Mouse (Mus musculus): Measurements from ENCODE around the gene Knop1. TPM values are rescaled to one million over a fixed set of nuclear protein-coding genes. Genes with fewer than 3 reads are reported as not detected.

The Knop1 gene
- polyA plus RNA-seq (2015; fragmentation: Nextera tagmentation; extraction: Ambion mirVana) = 76.1 and 82.1 TPM in 2 replicates

DNA sequence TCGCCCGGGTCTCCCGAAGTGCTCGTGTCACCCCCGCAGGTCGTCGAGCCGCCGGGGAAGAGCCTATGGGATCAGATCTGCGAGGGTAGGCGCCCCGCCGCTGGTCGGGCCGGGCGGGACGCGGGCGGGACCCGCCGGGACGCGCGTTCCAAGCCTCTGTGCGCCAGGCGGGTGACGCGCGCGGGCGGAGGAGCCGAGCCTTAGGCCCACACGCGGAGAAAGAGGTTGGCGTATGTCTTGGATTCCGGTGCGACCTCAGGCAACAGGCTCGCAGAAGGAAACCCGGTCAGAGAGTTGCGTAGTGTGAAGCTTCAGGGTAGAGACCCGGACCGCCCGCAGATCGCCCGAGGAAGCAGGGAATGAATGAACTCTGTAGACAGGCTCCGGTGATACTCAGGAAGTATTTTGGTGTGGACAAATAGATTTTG is at the start of gene Knop1:
TSS of gene Knop1 (minus strand) at position 378 of the 428 bp plus-strand sequence.
- Histone ChIP-seq H3K27me3 (no peaks in the 10 kb centered on the region), H3K27ac (peak within 1 kb of the TSS; percentile 63), H3K4me1 (peaks cover 23% of the 10 kb centered on the region), H3K9ac (peak within 1 kb of the TSS; percentile 77), H3K36me3 (peaks cover 22% of the 10 kb centered on the region), H3K9me3 (no peaks in the 10 kb centered on the region), H3K4me3 (peak within 1 kb of the TSS; percentile 75), H3K4me2 (peak within 1 kb of the TSS; percentile 76)
- WGBS = under 1% methylated on average over 46 of the region's 46 CpGs
- peak; percentile 75 for ATAC-seq (ENCODE audit: borderline replicate concordance, extremely low read depth, low FRiP score, low TSS enrichment)

DNA sequence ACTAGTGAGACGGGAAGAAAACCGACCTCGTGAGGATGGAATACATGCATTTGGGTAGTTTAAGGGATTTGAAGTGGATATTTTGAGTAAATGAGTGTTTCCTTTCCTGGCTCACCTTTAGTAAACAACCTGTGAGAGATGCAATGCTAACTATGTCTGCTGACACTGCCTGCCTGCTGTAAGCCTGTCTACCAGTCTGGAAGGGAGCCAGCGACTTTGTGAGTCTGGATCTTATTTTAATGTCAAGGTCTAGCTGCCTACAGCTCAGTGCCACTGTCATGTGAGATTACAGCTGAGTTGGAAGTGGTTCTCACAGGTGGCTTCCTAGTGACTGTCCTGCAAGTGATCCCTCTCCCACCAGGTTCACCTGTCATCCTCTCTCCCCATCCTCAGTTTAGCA is 48.5 kb upstream of the Knop1 start:
- Histone ChIP-seq H3K27ac (no peak overlapping the region), H3K4me1 (peaks cover 15% of the 10 kb centered on the region), H3K4me2 (no peak overlapping the region), H3K27me3 (no peaks in the 10 kb centered on the region), H3K9ac (no peak overlapping the region), H3K4me3 (no peak overlapping the region), H3K9me3 (no peaks in the 10 kb centered on the region), H3K36me3 (no peaks in the 10 kb centered on the region)
- WGBS = 76% methylated on average over 4 of the region's 4 CpGs
- ATAC-seq (ENCODE audit: borderline replicate concordance, extremely low read depth, low FRiP score, low TSS enrichment) = no peak

- Histone ChIP-seq H3K9ac (no peak overlapping the region), H3K27me3 (no peaks in the 10 kb centered on the region), H3K27ac (no peak overlapping the region), H3K36me3 (no peaks in the 10 kb centered on the region), H3K4me3 (no peak overlapping the region), H3K9me3 (no peaks in the 10 kb centered on the region), H3K4me1 (peaks cover 15% of the 10 kb centered on the region), H3K4me2 (no peak overlapping the region)
- no peak for ATAC-seq (ENCODE audit: borderline replicate concordance, extremely low read depth, low FRiP score, low TSS enrichment)
- WGBS = 84% methylated on average over 9 of the region's 9 CpGs
Observed at GRCm38 (mm10) chr7:118903879-118904278, 47.8 kb upstream of the Knop1 start.

GRCm38 (mm10) chr7:118902944-118903343 is 46.9 kb upstream of the Knop1 start:
- Histone ChIP-seq H3K4me2 (peak overlapping the region; percentile 37), H3K9me3 (no peaks in the 10 kb centered on the region), H3K4me1 (peaks cover 15% of the 10 kb centered on the region), H3K27ac (peak overlapping the region; percentile 62), H3K27me3 (no peaks in the 10 kb centered on the region), H3K4me3 (no peak overlapping the region), H3K9ac (no peak overlapping the region), H3K36me3 (no peaks in the 10 kb centered on the region)
- WGBS = 8% methylated on average over 13 of the region's 13 CpGs
- ATAC-seq (ENCODE audit: borderline replicate concordance, extremely low read depth, low FRiP score, low TSS enrichment) = peak; percentile 89; the same call in 1 of the 2 replicates

- 74% methylated on average over 2 of the region's 2 CpGs for WGBS
- Histone ChIP-seq H3K4me1 (peaks cover 23% of the 10 kb centered on the region), H3K27ac (no peak overlapping the region), H3K4me3 (no peak overlapping the region), H3K9ac (no peak overlapping the region), H3K36me3 (no peaks in the 10 kb centered on the region), H3K4me2 (no peak overlapping the region), H3K27me3 (no peaks in the 10 kb centered on the region), H3K9me3 (no peaks in the 10 kb centered on the region)
- no peak for ATAC-seq (ENCODE audit: borderline replicate concordance, extremely low read depth, low FRiP score, low TSS enrichment)
Observed at GRCm38 (mm10) chr7:118900090-118900489, 44.0 kb upstream of the Knop1 start.

GRCm38 (mm10) chr7:118898063-118898462 is 42.0 kb upstream of the Knop1 start:
- Histone ChIP-seq H3K4me1 (peaks cover 16% of the 10 kb centered on the region), H3K4me2 (no peak overlapping the region), H3K27me3 (no peaks in the 10 kb centered on the region), H3K9me3 (no peaks in the 10 kb centered on the region), H3K36me3 (no peaks in the 10 kb centered on the region), H3K9ac (no peak overlapping the region), H3K4me3 (no peak overlapping the region), H3K27ac (no peak overlapping the region)
- no peak for ATAC-seq (ENCODE audit: borderline replicate concordance, extremely low read depth, low FRiP score, low TSS enrichment)

GRCm38 (mm10) chr7:118895469-118896450 is 39.7 kb upstream of the Knop1 start:
- Histone ChIP-seq H3K4me2 (no peak overlapping the region), H3K27ac (peak overlapping the region; percentile 20), H3K4me1 (peaks cover 9% of the 10 kb centered on the region; the same call in 1 of the 2 replicates), H3K36me3 (no peaks in the 10 kb centered on the region), H3K9ac (no peak overlapping the region), H3K9me3 (no peaks in the 10 kb centered on the region), H3K27me3 (no peaks in the 10 kb centered on the region), H3K4me3 (no peak overlapping the region)
- 36% methylated on average over 10 of the region's 10 CpGs for WGBS
- no peak for ATAC-seq (ENCODE audit: borderline replicate concordance, extremely low read depth, low FRiP score, low TSS enrichment)

DNA sequence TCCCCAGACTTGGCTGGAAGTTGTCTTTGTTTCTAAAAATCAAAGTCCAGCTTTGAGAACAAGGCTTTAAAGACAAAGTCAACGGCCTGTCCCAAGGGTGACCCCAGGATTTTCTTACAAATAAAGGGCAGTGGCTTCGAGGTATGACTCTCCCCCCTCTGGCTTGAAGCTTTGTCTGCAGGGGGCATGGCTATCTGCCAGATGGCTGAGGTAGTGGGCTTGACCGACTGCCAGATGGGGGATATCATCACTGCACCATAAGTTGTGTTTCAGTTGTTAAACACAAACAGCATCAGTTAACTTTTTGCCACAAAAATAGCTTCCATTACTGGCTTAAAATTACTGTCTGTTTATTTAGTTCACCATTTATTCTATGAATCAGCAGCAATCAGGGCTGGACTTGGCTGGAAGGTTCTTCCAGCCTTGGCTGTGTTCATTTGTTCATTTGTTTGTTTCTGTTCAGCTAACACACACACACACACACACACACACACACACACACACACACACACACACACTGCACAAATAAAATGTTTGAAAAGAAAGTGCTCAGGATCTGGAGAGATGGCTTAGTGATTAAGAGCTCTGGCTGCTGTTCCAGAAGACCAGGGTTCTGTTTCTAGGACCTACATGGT is 33.1 kb upstream of the Knop1 start:
- H3K36me3 ChIP-seq = no peaks in the 10 kb centered on the region
- H3K27me3 ChIP-seq = no peaks in the 10 kb centered on the region
- peak overlapping the region; percentile 78 for H3K27ac ChIP-seq
- peak; percentile 46; the same call in 1 of the 2 replicates for ATAC-seq (ENCODE audit: borderline replicate concordance, extremely low read depth, low FRiP score, low TSS enrichment)
- peaks cover 18% of the 10 kb centered on the region for H3K4me1 ChIP-seq
- H3K4me3 ChIP-seq = no peak overlapping the region
- no peaks in the 10 kb centered on the region for H3K9me3 ChIP-seq
- no peak overlapping the region for H3K4me2 ChIP-seq
- H3K9ac ChIP-seq = no peak overlapping the region
- WGBS = 10% methylated on average over 3 of the region's 3 CpGs

DNA sequence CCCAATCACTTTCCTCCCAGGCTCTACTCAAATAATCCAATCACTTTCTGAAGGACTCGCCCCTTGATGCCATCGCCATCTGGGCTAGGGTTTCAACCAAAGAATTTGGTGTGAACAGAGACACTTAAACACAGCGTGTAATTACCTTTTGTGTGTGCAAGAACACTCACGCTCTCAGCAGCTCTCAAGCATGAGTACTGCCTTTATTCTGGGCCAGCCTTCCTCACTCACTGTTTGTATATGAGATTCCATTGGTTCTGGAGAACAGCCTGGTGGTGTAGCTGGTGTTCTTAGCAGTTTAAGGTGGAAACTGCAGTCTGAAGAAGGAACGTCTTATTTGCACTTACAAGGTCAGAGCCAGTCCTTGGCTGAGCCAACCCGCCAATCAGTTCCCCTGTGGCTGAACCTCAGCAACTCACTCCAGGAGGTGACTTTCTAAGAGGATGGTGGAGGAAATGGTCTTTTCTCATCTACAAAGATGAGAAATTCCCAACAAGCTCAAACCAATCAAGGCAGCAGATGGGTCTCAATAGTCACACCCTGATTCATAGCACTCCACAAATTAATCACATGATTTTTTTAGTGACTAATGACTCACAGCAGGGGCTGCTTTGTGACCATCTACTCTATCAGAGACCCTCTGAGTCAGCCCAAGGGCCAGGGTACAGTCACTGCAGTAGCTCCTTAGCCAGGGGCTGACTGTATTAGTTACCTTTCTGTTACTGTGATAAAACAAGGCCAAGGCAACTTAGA is 31.4 kb upstream of the Knop1 start:
- Histone ChIP-seq H3K27me3 (no peaks in the 10 kb centered on the region), H3K36me3 (no peaks in the 10 kb centered on the region), H3K4me1 (peaks cover 26% of the 10 kb centered on the region), H3K9me3 (no peaks in the 10 kb centered on the region), H3K4me3 (no peak overlapping the region), H3K4me2 (no peak overlapping the region), H3K9ac (no peak overlapping the region), H3K27ac (peak overlapping the region; percentile 87)
- 46% methylated on average over 6 of the region's 6 CpGs for WGBS
- peak; percentile 60; the same call in 1 of the 2 replicates for ATAC-seq (ENCODE audit: borderline replicate concordance, extremely low read depth, low FRiP score, low TSS enrichment)

DNA sequence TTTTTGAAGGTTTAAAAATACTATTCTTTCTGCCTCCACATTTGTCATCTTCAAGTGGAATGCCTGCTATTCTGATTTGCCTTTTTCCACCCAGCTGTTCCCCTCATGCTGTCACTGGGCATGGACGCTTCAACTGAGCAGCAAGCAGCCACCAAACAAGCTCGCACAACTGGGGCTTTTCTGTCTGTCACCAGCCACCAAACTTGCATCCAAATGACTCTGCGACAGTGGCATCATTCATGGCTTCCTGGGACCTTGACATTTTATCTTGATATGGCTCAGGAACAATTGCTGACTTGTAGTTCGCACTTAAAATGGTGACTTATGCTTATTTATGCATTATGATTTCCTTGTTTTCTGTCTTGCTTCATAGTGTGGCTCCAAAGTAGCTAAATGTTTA is 28.9 kb upstream of the Knop1 start:
- no peak overlapping the region for H3K4me2 ChIP-seq
- no peaks in the 10 kb centered on the region for H3K36me3 ChIP-seq
- WGBS = 69% methylated on average over 4 of the region's 4 CpGs
- no peak overlapping the region for H3K27ac ChIP-seq
- H3K4me1 ChIP-seq = peaks cover 24% of the 10 kb centered on the region
- no peaks in the 10 kb centered on the region for H3K9me3 ChIP-seq
- H3K27me3 ChIP-seq = no peaks in the 10 kb centered on the region
- no peak for ATAC-seq (ENCODE audit: borderline replicate concordance, extremely low read depth, low FRiP score, low TSS enrichment)
- no peak overlapping the region for H3K4me3 ChIP-seq
- no peak overlapping the region for H3K9ac ChIP-seq

DNA sequence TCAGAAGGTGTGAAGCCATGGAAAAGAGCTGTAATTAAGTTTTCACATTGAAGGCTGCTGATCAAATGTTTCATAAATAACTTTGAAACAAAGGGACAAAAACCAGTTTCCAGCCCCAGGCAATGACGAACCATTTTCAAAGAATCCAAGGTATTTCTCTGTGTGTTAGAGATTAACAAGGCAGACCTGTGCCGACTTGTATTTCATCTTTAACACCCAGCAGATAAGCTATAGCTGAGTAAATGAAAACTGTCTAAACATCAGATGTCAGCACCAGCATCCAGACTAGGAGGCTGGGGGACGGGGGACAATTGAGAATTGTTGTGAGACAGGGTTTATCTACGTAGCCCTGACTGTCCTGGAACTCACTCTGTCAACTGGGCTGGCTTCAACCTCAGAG is 27.9 kb upstream of the Knop1 start:
- H3K9ac ChIP-seq = no peak overlapping the region
- ATAC-seq (ENCODE audit: borderline replicate concordance, extremely low read depth, low FRiP score, low TSS enrichment) = no peak
- H3K27me3 ChIP-seq = no peaks in the 10 kb centered on the region
- no peak overlapping the region for H3K4me2 ChIP-seq
- 45% methylated on average over 4 of the region's 4 CpGs for WGBS
- no peaks in the 10 kb centered on the region for H3K9me3 ChIP-seq
- H3K4me1 ChIP-seq = peaks cover 15% of the 10 kb centered on the region
- no peak overlapping the region for H3K27ac ChIP-seq
- no peak overlapping the region for H3K4me3 ChIP-seq
- no peaks in the 10 kb centered on the region for H3K36me3 ChIP-seq

Measured in lung, embryonic 15.5 days (tissue).